Mouse (Mus musculus) CD4-positive, CD25-positive, alpha-beta regulatory T cell, adult 2 months (primary cell): Measurements from ENCODE around the gene Shf.
"Not testable (repeated sequence)": the region's sequence is repeated elsewhere in the genome, so short reads cannot be mapped to it uniquely, and the experiment has no call there.

Source experiments
- DNase-seq: peaks from one replicate; pipeline ENCODE4 v3.0.0-alpha.2; 2012; ENCODE audit warnings: low read depth, low spot score

The Shf gene

DNA sequence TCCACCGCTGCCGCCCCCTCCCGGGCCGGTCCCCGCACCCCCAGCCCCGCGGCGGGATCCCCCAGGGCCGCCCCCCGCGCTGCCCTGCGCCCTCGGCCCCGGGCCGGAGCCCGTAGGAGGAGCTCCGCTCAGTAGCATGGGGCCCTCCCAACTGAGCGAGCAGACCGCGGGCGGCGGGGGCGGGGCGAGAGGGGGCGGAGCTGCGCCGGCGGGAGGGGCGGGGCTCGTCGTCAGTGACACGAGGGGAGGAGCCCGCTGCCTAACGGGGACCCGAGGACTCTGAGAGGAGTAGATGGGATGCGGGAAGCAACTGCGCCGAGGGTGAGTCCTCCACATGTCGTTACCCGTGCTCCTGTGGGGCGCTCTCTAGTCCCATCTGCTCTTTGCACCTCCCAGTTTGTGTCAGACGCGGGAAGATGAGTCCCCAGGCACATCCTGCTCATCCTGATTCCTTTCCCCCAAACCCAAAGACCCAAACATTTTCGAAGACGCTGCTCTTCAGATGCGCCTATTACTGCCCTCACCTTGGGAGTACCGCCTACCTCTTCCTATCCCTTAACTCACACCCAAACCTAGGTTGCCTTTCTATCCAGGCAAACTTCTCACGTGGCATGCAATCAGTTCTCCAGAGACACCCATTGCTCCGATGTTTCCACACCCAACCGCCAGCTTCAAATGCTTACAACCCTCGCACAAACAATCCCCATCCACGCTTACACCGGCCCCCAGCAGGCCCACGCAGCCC lies at the start of gene Shf:
TSS of gene Shf (minus strand) at position 168 of the 745 bp plus-strand sequence.
- peak; percentile 93 for DNase-seq

DNA sequence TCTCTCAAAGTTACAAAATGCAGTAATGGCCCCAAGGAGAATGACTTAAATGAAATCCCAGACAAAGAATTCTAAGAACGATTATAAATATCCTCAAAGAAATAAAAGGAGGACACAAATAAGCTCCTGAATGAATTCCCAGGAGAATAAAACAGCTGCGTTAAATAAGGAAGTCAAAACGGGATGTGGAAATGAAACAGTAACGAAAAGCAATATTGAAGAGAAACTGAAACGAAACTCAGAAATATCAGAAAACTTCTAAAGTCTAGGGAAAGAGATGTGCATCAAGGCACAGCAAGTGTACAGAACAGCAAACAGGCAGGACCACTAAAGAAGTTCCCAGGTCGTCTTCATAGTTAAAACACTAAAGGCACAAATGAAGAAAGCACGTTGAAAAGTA lies 40.0 kb upstream of the Shf start:
- no peak for DNase-seq

DNA sequence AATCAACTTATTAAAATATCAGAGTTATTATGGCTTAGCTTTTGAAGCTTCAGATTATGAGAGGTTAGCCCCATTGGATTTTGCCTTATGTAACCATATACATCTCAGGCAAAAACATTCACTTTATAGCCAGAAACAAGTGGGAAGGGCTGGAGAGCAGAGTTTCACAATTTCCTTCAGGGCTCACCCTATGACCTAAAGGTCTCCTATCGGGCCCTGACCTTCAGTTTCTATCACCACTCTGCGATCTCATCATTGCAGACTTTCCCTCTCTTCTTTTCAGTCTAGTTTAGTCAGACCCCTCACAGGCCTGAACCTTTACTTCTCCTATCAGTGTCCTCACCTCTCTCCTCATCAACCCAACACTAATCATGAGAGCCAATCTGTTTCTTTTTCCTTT lies 38.6 kb upstream of the Shf start:
- no peak for DNase-seq

DNA sequence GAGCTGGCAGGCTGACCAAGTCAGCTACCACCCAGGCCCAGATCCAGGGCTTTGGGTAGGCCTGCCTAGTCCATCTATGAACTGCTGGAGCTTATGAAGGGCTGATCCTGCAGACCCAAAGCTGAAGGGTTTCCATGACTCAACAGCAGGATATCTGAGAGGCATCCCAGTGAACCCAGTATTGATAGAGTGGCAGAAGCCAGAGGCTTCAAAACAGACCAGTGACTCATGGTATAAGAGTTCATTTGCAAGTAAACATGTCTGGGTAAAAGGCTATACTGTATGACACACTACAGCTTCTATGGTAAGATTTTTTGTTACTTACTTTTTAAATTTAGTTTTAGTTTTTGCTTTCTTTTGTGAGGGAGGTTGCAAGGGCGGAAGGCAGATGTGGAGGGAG lies 27.2 kb upstream of the Shf start:
- no peak for DNase-seq

DNA sequence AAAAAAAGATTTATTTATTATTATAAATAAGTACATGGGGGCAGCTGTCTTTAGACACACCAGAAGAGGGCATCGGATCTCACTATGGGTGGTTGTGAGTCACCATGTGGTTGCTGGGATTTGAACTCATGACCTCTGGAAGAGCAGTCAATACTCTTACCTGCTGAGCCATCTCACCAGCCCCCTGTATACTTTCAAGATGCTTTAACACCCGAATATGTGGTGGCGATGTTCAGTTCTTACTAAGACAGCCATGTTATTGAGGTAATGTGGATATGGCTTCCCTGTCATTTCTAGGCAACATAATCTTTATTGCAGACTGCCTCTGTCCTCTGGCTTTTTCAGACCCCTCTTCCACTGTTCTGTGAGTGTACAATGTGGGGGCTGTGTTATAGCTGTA lies 18.2 kb upstream of the Shf start:
- not testable (repeated sequence) for DNase-seq

DNA sequence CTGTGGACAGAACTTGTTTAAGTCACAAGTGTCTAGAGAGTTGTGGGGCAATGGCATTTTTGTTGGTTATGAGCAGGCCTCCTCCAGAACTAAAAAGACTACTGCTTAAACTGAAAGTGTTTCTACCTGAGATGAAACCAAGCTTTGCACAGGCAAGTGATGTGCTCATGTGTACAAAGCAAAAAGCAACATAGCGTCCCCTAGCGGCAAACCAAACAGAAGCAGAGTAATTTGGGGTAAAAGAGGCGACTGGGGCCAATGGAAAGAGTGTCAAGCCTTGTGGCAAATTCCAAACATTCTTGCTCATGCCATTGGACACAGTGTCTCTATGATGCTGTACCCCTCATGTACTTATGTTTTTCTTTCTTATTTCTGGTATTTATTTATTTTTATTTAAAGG lies 16.1 kb upstream of the Shf start:
- DNase-seq: peak; percentile 60

DNA sequence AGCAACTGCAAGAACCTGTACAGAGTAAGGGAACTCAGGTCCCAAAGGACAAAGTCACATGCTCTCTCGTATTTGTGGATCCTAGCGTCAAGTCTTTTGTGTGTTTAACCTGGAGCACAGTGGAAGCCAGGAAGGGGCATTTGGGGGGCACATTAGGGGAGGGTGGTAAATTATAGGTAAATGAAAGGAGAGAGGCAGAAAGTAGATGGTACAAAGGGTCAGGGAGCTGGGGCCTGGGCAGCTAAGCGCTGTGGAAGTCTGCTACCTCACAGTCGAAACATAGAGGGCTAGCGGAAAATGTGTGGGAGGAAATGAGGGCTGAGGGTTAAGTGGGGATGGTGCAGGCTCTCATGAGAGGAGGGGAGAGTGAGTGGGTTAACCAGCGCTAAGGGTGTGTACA lies 13.2 kb upstream of the Shf start:
- no peak for DNase-seq

DNA sequence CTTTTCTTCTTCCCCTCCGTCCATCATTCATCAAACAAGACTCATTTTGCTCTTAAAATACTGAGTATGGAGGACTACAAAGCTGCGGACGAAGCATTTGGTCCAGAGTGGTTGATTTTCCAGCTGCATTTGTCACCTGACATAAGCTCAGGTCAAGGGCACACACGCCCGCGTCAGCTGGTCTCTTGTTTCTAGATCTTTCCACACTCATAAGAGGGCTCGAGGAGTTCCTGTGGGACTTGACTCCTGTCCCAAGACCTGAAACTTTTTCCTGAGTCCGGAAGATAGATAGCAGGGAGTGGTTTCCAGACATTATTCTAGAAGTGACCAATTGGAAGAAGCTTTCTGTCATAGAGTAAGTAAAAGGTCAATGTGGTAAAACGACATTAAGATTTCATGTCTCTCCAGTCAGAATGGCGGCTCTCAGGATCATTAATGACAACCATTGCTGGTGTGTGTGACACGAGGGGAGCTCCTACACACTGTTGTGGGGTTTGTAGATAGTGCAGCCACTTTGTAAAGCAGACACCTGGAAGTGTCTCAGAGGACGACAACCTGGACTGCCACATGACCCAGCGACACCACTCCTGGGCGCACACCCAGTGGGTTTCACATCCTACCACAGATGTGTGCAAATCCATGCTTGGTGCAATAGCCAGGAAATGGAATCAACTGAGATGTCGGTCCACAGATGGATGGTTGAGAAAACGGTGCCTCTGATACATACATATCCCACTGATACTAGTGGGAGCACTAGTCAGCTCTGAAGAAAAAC lies 12.6 kb upstream of the Shf start:
- no peak for DNase-seq

DNA sequence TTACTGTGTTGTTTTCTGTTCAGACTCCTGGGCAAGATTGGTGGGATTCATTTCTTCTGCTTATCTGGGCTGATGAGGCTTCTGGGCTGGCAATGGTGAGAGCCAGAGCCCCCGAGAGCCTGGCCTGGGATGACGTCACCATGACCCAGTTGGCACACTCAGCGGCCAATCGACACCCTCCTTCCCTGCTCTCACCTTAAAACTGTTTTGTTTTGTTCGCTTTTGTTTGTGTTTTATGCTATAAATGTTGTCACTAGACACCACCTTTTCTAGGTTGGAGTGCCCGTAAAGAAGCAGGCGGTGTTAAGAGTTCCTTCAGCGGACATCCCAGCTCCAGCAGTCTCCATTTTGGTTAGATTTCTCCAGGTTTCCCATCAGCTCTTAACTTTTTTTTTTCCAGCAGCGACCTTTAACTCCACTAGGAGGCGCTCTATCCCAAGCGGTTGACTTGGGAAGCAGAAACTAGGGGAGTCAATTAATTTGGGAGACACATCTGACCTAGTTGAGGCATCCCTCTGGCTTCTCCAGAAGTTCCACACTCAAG lies 11.9 kb upstream of the Shf start:
- peak; percentile 79 for DNase-seq

DNA sequence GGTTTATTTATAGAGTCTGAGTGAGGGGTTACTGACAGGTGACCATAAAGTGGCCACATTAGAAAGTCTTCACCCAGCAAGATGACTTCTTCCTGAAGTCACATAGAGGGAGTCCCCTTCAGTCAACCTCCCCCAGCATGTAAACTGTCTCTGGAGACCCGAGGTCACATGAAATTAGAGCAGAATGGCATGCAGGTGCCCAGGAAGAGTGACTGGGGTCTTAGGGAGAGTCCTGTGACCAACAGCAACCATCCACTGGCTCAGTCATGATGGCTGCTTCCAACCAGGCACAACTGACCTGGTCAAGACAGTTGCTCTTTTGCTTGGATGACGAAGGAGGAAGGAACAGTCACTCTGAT lies 10.3 kb upstream of the Shf start:
- no peak for DNase-seq

DNA sequence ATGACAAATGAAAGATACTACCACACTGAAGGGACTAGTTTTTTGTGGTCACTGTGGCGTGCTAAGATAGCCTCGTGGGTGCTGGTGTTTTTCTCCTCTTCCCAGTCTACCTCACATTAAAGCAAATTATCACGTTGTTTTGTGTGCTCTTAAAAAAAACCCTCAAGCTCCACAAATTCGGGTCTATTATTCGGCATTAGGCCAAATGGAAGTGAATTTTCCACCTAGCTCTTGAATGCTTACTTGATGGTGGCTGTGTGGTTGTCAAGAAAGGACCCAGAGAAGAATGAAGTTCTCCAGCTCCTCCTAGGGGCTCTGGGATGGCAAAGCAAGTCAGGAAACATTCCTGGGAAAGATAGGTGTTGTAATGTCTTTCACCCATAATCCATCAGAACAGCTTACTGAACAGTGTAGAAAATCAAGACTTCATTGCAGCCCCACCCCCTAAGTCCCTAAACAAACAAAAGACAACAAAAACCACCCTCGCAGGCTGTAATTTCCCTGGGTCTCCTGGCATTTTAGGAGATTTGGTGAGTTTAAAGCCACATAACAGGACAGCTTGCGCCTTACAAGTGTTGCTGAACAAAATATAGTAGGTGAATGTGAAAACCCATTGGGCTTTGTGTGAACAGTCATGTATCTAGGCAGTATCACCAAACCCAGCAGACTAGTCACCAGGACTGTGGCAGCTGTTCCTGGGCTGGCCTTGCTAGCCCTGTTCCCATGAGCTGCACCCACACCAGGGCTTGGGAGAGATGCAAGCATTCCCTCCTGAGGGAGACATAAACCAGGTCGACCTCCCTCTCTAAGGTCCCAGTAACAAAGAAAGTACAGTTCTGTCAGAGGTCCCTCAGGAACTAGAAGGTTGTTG lies 9.7 kb upstream of the Shf start:
- DNase-seq: peak; percentile 39

DNA sequence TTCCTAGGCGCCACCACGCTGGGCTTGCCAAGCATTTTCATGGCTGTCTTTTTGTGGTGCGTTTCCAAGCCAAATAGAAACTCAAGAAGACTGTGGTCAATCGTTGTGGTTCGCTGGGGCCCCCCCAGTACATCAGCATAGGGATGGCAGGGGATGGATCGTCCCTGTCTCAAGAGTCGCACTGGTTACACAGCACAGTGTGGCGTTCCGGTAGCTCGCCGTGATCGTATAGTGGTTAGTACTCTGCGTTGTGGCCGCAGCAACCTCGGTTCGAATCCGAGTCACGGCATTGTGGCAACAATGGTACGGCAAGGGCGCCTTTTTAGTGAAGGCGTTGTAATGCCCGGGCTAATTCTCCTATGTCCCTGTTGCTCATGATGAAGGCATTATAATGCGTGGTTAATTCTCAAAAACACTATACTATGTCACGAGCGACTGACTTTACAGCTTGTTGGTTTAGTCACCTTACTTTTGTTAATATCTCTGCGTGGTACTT lies 8.8 kb upstream of the Shf start:
- DNase-seq: peak; percentile 87

DNA sequence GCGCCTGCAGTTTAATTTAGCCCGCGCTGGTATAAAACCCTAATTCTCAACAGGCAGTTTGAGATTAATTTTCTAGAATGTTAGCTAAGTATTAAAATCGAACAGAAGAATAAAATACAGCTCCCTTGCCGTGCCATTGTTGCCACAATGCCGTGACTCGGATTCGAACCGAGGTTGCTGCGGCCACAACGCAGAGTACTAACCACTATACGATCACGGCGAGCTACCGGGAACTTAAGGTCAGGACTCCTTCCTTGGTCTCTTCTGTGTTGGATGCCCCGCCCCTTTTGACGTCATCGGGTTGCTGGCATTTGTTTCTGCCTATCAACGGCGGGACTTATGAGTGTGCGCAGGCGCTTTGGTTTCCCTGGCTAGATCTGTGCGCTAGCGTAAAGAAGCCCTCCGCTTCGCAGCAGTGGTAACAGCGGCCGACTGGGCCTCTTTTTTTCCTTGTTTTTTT lies 8.3 kb upstream of the Shf start:
- DNase-seq: peak; percentile 98

DNA sequence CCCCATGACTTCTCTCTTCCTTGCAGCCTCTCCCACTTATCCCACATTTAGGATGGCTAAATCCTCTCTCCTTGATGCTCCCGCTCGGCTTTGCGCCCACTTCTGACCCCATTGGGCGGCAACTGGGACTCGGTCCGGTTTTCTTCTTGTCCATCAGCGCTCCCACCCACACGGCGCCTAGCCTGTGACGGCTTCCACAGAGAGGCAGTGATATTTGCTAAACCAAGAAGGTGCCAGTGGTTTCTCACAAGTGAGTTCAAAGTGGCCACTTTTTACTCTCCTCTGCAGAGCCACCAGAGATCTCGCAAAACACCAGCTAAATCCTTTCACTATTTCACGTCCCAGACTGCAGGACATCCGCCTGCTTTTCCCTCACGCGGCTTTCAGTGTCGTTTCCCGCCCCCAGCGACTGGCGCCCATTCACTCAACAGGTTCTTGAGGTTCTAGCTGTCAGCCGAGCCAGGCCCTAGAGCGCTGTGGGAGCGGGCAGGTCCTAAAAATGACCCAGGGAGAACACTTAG lies 7.1 kb upstream of the Shf start:
- DNase-seq: peak; percentile 69

DNA sequence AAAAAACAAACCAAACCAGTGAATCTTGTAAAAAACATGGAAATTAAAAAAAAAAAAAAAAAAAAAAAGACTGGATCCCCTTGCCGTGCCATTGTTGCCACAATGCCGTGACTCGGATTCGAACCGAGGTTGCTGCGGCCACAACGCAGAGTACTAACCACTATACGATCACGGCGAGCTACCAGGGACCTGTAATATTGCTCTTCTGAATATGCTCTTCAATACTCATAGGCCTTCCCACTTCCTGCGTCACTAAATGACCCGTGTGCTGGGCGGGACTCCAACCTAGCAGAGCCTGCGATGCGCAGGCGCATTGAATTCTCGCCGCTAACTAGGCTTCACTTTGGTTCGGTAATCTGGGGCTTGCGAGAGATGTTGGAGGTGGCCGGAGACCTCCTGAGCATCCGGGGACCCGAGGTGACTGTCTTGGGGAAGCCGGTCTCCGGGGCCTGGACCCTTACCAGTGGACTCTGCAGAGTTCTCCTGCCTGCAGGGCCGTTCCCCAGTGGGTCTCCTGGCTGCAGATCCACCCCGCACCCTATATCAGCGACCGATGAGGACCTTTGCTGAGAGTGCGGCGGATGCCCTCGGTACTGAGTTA lies 6.5 kb upstream of the Shf start:
- peak; percentile 98 for DNase-seq

DNA sequence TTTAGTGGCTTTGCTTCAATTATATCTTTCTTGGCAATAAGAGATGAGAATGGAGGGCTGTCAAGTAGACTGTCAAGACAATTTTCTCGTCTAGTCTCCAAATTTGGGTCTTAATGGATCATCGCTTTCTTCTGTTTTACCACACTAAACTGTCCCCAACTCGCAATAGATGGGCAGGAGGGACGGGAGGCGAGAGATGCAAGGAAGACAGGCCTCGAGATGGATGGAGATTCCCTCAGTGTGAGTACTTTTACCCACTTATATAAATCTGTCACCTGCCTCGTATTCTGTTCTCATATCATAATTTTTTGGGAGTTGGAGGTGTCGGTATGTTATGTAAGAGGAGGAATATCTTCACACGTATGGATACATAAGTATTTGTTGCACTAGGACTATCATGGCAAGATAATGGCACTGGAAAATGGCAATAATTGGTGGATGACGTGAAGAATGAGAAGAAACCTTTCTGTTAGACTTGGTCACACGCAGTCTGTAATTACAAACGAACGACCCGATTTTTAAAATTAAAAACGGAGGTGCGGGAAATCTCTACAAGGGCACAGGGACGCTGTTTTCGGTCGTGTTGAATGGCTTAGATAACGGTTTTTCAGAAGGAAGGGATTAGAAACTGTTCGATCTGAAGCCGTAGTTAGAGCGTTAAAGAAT lies 5.8 kb upstream of the Shf start:
- DNase-seq: no peak

DNA sequence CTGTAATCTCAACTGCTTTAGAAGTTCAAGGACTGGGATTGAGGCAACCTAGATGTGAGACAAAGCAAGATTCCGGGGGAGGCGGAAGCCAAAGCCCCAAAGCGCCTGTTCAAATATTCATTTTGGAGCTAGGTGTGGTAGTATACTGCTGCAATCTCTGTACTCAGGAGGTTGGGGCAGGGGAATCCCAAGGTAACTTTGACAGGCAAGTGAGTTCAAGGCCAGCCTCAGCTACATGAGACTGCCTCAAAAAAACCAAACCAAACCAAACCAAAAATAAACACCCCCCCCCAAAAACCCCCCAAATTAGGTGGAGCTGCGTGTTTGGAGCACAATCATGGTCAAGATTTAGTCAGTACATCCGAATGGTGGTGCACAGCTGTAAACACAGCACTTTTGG lies 5.0 kb upstream of the Shf start:
- no peak for DNase-seq

DNA sequence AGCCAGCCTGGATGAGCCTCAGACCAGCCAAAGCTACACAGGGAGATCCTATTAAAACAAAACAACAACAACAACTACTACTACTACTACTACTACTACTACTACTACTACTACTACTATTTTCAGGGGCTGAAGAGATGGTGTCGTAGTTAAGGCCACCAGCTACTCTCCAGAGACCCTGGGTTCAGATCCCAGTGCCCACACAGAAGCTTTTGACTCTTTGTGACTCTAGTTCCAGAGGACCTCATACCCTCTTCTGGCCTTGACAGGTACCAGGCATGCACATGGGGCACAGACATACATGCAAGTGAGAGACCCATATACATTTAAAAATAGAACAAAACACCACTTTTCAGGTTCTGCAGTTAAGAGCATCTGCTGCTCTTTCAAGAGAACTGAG lies 3.6 kb upstream of the Shf start:
- no peak for DNase-seq

DNA sequence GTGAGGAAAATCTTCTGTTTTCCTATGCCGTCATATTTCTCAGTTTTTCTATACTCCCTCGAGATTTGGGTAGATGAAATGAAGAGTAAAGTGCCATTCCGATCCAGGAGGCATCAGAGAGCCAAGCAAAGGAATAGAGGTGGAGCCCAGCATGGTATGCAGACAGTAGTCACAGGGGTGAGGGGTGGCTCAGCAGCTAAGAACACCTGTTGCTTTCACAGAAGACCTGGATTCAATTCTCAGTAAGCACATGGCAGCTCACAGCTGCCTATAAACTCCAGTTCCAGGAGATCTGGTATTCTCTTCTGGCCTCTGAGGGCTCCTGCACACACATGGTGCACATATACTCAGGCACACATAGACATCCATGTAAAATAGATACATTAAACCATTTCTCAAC lies 3.1 kb upstream of the Shf start:
- DNase-seq: no peak

DNA sequence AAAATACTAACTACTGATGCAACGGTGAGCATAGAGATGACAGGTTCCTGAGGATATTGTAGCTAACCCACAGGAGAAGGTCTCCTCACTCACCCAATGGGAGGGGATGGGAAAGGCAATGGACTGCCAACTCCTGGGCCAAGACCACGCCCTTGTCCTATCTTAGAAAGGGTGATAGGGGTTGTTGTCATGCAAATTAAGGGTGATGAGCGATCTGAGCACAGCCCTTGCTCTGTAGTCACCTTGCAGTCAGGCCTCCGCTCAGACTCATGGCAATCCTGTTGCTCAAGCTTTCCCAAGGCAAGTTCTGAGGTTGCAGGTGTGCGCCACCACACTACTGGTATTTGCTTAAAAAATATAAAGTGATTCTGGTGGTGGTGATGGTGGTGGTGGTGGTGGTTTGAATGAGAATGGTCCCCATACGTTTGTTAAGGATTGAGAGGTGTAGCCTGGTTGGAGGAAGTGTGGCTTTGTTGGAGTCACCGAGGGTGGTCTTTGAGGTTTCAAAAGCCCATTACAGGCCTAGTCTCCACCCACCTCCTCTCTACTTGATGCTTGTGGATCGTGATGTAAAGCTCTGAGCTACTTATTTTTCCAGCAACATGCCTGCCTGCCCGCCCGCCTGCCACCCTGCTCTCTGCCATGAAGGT lies 1.3 kb upstream of the Shf start:
- DNase-seq: no peak
